Mouse (Mus musculus): ENCODE results near the gene Rab31. TPM values are rescaled to one million over a fixed set of nuclear protein-coding genes. Genes with fewer than 3 reads are reported as not detected.

The Rab31 gene
- polyA plus RNA-seq (2015; fragmentation: Nextera tagmentation; extraction: Ambion mirVana), result 73.0 and 74.0 TPM in 2 replicates

GRCm38 (mm10) chr17:65771951-65772934 is at the start of gene Rab31:
Rab31 (minus strand) TSS chr17:65772752.
- peak within 1 kb of the TSS; percentile 67 for H3K4me3 ChIP-seq
- no peaks in the 10 kb centered on the region for H3K27me3 ChIP-seq
- H3K4me2 ChIP-seq, result peak within 1 kb of the TSS; percentile 72
- WGBS, result under 1% methylated on average over 73 of the region's 75 CpGs
- peak within 1 kb of the TSS; percentile 72 for H3K27ac ChIP-seq
- H3K36me3 ChIP-seq, result no peaks in the 10 kb centered on the region
- ATAC-seq (ENCODE audit: low FRiP score), result peak; percentile 73
- H3K9ac ChIP-seq, result peak within 1 kb of the TSS; percentile 94
- no peaks in the 10 kb centered on the region for H3K9me3 ChIP-seq
- peaks cover 54% of the 10 kb centered on the region for H3K4me1 ChIP-seq (replicated peaks)

GRCm38 (mm10) chr17:65820197-65820596 is 47.6 kb upstream of the Rab31 start:
- Histone ChIP-seq H3K4me3 (no peak overlapping the region), H3K27ac (no peak overlapping the region), H3K36me3 (peaks cover 58% of the 10 kb centered on the region), H3K4me2 (no peak overlapping the region), H3K4me1 (replicated peaks) (no peaks in the 10 kb centered on the region), H3K27me3 (no peaks in the 10 kb centered on the region), H3K9ac (no peak overlapping the region), H3K9me3 (no peaks in the 10 kb centered on the region)
- WGBS, result 86% methylated on average over 5 of the region's 5 CpGs
- ATAC-seq (ENCODE audit: low FRiP score), result no peak

- Histone ChIP-seq H3K27me3 (no peaks in the 10 kb centered on the region), H3K36me3 (peaks cover 71% of the 10 kb centered on the region), H3K4me3 (no peak overlapping the region), H3K27ac (no peak overlapping the region), H3K9ac (no peak overlapping the region), H3K4me1 (replicated peaks) (no peaks in the 10 kb centered on the region), H3K4me2 (no peak overlapping the region), H3K9me3 (no peaks in the 10 kb centered on the region)
- 95% methylated on average over 8 of the region's 8 CpGs for WGBS
- ATAC-seq (ENCODE audit: low FRiP score), result no peak
These were observed 41.2 kb upstream of the Rab31 start for GRCm38 (mm10) chr17:65813763-65814162.

- 91% methylated on average over 5 of the region's 5 CpGs for WGBS
- peaks cover 50% of the 10 kb centered on the region for H3K36me3 ChIP-seq
These were observed 38.5 kb upstream of the Rab31 start for GRCm38 (mm10) chr17:65811032-65811431.

GRCm38 (mm10) chr17:65806416-65806815 is 33.9 kb upstream of the Rab31 start:
- Histone ChIP-seq H3K36me3 (peaks cover 15% of the 10 kb centered on the region), H3K9ac (no peak overlapping the region), H3K4me1 (replicated peaks) (peaks cover 7% of the 10 kb centered on the region; the same call in 1 of the 2 replicates), H3K4me2 (no peak overlapping the region), H3K27ac (no peak overlapping the region), H3K9me3 (no peaks in the 10 kb centered on the region), H3K27me3 (no peaks in the 10 kb centered on the region), H3K4me3 (no peak overlapping the region)
- WGBS, result 88% methylated on average over 2 of the region's 2 CpGs
- ATAC-seq (ENCODE audit: low FRiP score), result no peak

More at GRCm38 (mm10) chr17:65811032-65811431, 38.5 kb upstream of the Rab31 start:
- Histone ChIP-seq H3K4me1 (replicated peaks) (no peaks in the 10 kb centered on the region), H3K27ac (no peak overlapping the region), H3K27me3 (no peaks in the 10 kb centered on the region), H3K4me3 (no peak overlapping the region), H3K4me2 (no peak overlapping the region), H3K9ac (no peak overlapping the region), H3K9me3 (no peaks in the 10 kb centered on the region)
- no peak for ATAC-seq (ENCODE audit: low FRiP score)

- no peaks in the 10 kb centered on the region for H3K9me3 ChIP-seq
- 77% methylated on average over 4 of the region's 4 CpGs for WGBS
- H3K27me3 ChIP-seq, result no peaks in the 10 kb centered on the region
- peaks cover 7% of the 10 kb centered on the region; the same call in 1 of the 2 replicates for H3K4me1 ChIP-seq (replicated peaks)
- no peak overlapping the region for H3K4me3 ChIP-seq
- H3K4me2 ChIP-seq, result no peak overlapping the region
- H3K27ac ChIP-seq, result no peak overlapping the region
- ATAC-seq (ENCODE audit: low FRiP score), result no peak
- H3K36me3 ChIP-seq, result peaks cover 11% of the 10 kb centered on the region
- H3K9ac ChIP-seq, result no peak overlapping the region
These were observed 33.4 kb upstream of the Rab31 start for GRCm38 (mm10) chr17:65805966-65806365.

- H3K4me2 ChIP-seq, result no peak overlapping the region
- peaks cover 5% of the 10 kb centered on the region for H3K36me3 ChIP-seq
- no peak overlapping the region for H3K27ac ChIP-seq
- ATAC-seq (ENCODE audit: low FRiP score), result no peak
- no peaks in the 10 kb centered on the region for H3K27me3 ChIP-seq
- peaks cover 16% of the 10 kb centered on the region; the same call in 1 of the 2 replicates for H3K4me1 ChIP-seq (replicated peaks)
- no peak overlapping the region for H3K9ac ChIP-seq
- WGBS, result 82% methylated on average over 4 of the region's 4 CpGs
- H3K9me3 ChIP-seq, result no peaks in the 10 kb centered on the region
- no peak overlapping the region for H3K4me3 ChIP-seq
These were observed 29.5 kb upstream of the Rab31 start for GRCm38 (mm10) chr17:65802026-65802425.

- Histone ChIP-seq H3K9me3 (no peaks in the 10 kb centered on the region), H3K9ac (no peak overlapping the region), H3K4me1 (replicated peaks) (peaks cover 20% of the 10 kb centered on the region; the same call in 1 of the 2 replicates), H3K27me3 (no peaks in the 10 kb centered on the region), H3K4me3 (no peak overlapping the region), H3K36me3 (peaks cover 5% of the 10 kb centered on the region), H3K4me2 (no peak overlapping the region), H3K27ac (no peak overlapping the region)
- ATAC-seq (ENCODE audit: low FRiP score), result no peak
- WGBS, result 86% methylated on average over 6 of the region's 6 CpGs
These were observed 27.9 kb upstream of the Rab31 start for GRCm38 (mm10) chr17:65800451-65800850.

- peaks cover 20% of the 10 kb centered on the region; the same call in 1 of the 2 replicates for H3K4me1 ChIP-seq (replicated peaks)
- no peaks in the 10 kb centered on the region for H3K9me3 ChIP-seq
- H3K4me2 ChIP-seq, result no peak overlapping the region
- H3K36me3 ChIP-seq, result peaks cover 7% of the 10 kb centered on the region; the same call in 1 of the 2 replicates
- ATAC-seq (ENCODE audit: low FRiP score), result no peak
- H3K27me3 ChIP-seq, result no peaks in the 10 kb centered on the region
- H3K27ac ChIP-seq, result no peak overlapping the region
- no peak overlapping the region for H3K4me3 ChIP-seq
- 93% methylated on average over 1 of the region's 1 CpGs for WGBS
- H3K9ac ChIP-seq, result no peak overlapping the region
These were observed 26.8 kb upstream of the Rab31 start for GRCm38 (mm10) chr17:65799353-65799752.

- no peak overlapping the region for H3K9ac ChIP-seq
- H3K27me3 ChIP-seq, result no peaks in the 10 kb centered on the region
- H3K9me3 ChIP-seq, result no peaks in the 10 kb centered on the region
- peaks cover 21% of the 10 kb centered on the region; the same call in 1 of the 2 replicates for H3K4me1 ChIP-seq (replicated peaks)
- H3K36me3 ChIP-seq, result peaks cover 7% of the 10 kb centered on the region; the same call in 1 of the 2 replicates
- 73% methylated on average over 4 of the region's 4 CpGs for WGBS
- no peak overlapping the region for H3K4me3 ChIP-seq
- no peak overlapping the region for H3K4me2 ChIP-seq
- H3K27ac ChIP-seq, result no peak overlapping the region
- ATAC-seq (ENCODE audit: low FRiP score), result no peak
These were observed 25.9 kb upstream of the Rab31 start for GRCm38 (mm10) chr17:65798446-65798845.

- Histone ChIP-seq H3K4me2 (no peak overlapping the region), H3K27ac (no peak overlapping the region), H3K27me3 (no peaks in the 10 kb centered on the region), H3K9me3 (no peaks in the 10 kb centered on the region), H3K9ac (no peak overlapping the region), H3K4me1 (replicated peaks) (peaks cover 22% of the 10 kb centered on the region; the same call in 1 of the 2 replicates), H3K4me3 (no peak overlapping the region), H3K36me3 (peaks cover 7% of the 10 kb centered on the region; the same call in 1 of the 2 replicates)
- no peak for ATAC-seq (ENCODE audit: low FRiP score)
- 47% methylated on average over 7 of the region's 7 CpGs for WGBS
These were observed 23.5 kb upstream of the Rab31 start for GRCm38 (mm10) chr17:65796056-65796455.

GRCm38 (mm10) chr17:65794096-65794850 is 21.7 kb upstream of the Rab31 start:
- ATAC-seq (ENCODE audit: low FRiP score), result no peak; the same call in 1 of the 2 replicates
- no peak overlapping the region for H3K4me3 ChIP-seq
- H3K9ac ChIP-seq, result no peak overlapping the region
- no peaks in the 10 kb centered on the region for H3K9me3 ChIP-seq
- no peaks in the 10 kb centered on the region for H3K27me3 ChIP-seq
- peaks cover 7% of the 10 kb centered on the region; the same call in 1 of the 2 replicates for H3K36me3 ChIP-seq
- peaks cover 14% of the 10 kb centered on the region; the same call in 1 of the 2 replicates for H3K4me1 ChIP-seq (replicated peaks)
- 89% methylated on average over 13 of the region's 13 CpGs for WGBS
- H3K4me2 ChIP-seq, result no peak overlapping the region
- no peak overlapping the region for H3K27ac ChIP-seq
